Mouse (Mus musculus) G1E (cell line): Measurements from ENCODE around the gene Rad9a.

Source experiments
- CTCF ChIP-seq: IDR thresholded peaks from 2 replicates; pipeline ENCODE4 v1.5.1; 2012; ENCODE audit warnings: low read depth, low read length, inconsistent platforms, mixed read lengths
- POLR2AphosphoS5 ChIP-seq: IDR thresholded peaks from 2 replicates; pipeline ENCODE4 v1.6.1; 2012; ENCODE audit warnings: low read depth, low read length, inconsistent platforms; ENCODE audit not compliant: insufficient replicate concordance
- TAL1 ChIP-seq: conservative IDR thresholded peaks from 2 replicates; pipeline ENCODE4 v1.6.1; 2012; ENCODE audit warnings: low read depth, low read length, inconsistent platforms, mixed read lengths

- TF ChIP-seq CTCF, result no peak
- no peak for TF ChIP-seq POLR2AphosphoS5
- TF ChIP-seq TAL1, result no peak
Observed at GRCm38 (mm10) chr19:4147022-4147405, 54.4 kb downstream of the Rad9a start.
